Mouse (Mus musculus): ENCODE measurements around the gene Crlf1.
A peak's percentile ranks its signal among the peaks of the same experiment; 100 is the strongest.

- no peak for TF ChIP-seq POLR2AphosphoS2 (IDR thresholded peaks at IDR 0.05; ENCODE audit: low read length)
- TF ChIP-seq EP300 (IDR thresholded peaks at IDR 0.05; ENCODE audit: low read depth in 1 of 2, low read length in 2 of 2), result no peak
- TF ChIP-seq HCFC1 (IDR thresholded peaks at IDR 0.05; ENCODE audit: low read depth, low read length), result 0 out of 2 replicates have a peak, but pooled peaks have one; percentile 17
- no peak for TF ChIP-seq CHD1 (IDR thresholded peaks at IDR 0.05; ENCODE audit: low read depth, low read length)
- no peak for TF ChIP-seq CTCF (IDR thresholded peaks at IDR 0.05 in 2 of 3, conservative IDR thresholded peaks at IDR 0.05 in 1 of 3; ENCODE audit: control insufficient read depth in 1 of 3, insufficient read depth in 1 of 3, low read depth in 2 of 3, low read length in 3 of 3, poor library complexity in 1 of 3, severe bottlenecking in 1 of 3)
- no peak for TF ChIP-seq GATA1 (IDR thresholded peaks at IDR 0.05; ENCODE audit: low read depth, low read length)
- peak; percentile 55 for TF ChIP-seq MXI1 (IDR thresholded peaks at IDR 0.05; ENCODE audit: low read depth, low read length)
- 0 out of 2 replicates have a peak, but pooled peaks have one; percentile 43 for TF ChIP-seq ZMIZ1 (IDR thresholded peaks at IDR 0.05; ENCODE audit: low read depth, low read length)
- no peak; the same call in 1 of the 2 replicates for TF ChIP-seq CHD2 (IDR thresholded peaks at IDR 0.05; ENCODE audit: low read length)
Observed at GRCm38 (mm10) chr8:70538633-70539076, 45.7 kb downstream of the Crlf1 start.

Measured in MEL (cell line).